Mouse (Mus musculus) embryonic fibroblast, embryonic 13.5 days (primary cell): ENCODE measurements at regions not wholly inside any gene's neighbourhood (a gene's known extent, or its start where the extent isn't known, plus 50 kb on each side); places are given as distances from the start of the nearest gene placed in this dataset.

ENCODE experiments used
- CTCF ChIP-seq: IDR thresholded peaks from 2 replicates; pipeline ENCODE4 v1.5.1; 2011; ENCODE audit warnings: mild to moderate bottlenecking, control low read depth, low read length, moderate library complexity, borderline replicate concordance; ENCODE audit not compliant: insufficient read depth
- POLR2A ChIP-seq: IDR thresholded peaks from 2 replicates; pipeline ENCODE4 v1.6.1; 2011; ENCODE audit warnings: low read depth, mild to moderate bottlenecking, control low read depth, low read length, moderate library complexity

GRCm38 (mm10) chr13:107546181-107546900 lies 497.9 kb upstream of the Smim15 start:
- TF ChIP-seq CTCF (no peak), POLR2A (no peak)
